Mouse (Mus musculus): ENCODE results near the gene Usp54.

DNA sequence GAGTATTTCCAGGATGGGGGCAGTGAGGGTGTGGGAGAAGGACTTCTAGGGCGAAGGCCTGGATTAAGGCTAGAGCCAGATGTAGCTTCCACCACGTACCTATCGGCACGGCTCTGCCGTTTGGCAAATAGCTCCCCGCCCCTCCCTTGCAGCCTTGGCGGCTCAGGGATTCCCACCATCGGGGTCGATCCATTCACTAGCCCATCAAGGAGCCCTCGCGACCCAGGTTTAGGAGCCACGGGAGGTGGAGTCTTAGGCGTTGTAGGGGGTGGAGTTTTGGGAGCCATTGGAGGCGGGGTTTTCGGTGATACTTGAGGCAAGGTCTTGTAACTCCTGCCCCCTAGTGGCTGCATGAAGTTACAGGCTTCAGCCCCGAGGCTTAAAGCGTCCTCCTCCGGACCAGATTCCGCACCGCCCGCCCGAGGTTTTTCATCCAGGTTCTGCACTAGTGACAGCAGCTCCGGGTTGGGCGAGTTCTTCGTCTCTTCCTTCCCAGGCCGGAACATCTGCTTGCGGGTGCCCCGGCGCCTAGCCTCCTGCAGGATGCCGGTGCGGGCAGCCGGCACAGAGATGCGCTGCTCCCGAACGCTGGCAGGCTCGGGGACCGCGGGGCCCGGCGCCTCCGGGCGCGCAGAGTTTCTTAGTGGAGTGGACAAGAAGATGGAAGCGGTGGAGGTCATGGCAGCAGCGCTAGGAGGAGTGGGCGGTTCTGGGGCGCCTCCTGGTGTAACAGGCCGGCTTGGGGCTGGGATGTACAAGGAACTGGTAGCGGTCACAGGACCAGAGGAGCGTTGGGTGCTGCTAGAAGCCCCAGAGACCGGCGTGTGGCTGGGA, 20.2 kb upstream of the Usp54 start:
- TF ChIP-seq EP300 (IDR thresholded peaks at IDR 0.05; ENCODE audit: low read depth) (no peak), CTCF (IDR thresholded peaks at IDR 0.05; ENCODE audit: low read depth) (peak; percentile 95)
